Mouse (Mus musculus): ENCODE results near the gene Ndufa6. TPM values are rescaled to one million over a fixed set of nuclear protein-coding genes. Genes with fewer than 3 reads are reported as not detected.
"Not testable (repeated sequence)": the region's sequence is repeated elsewhere in the genome, so short reads cannot be mapped to it uniquely, and the experiment has no call there.

Gene Ndufa6
- polyA plus RNA-seq, 1 experiment from 2014 or later, result 277 TPM

DNA sequence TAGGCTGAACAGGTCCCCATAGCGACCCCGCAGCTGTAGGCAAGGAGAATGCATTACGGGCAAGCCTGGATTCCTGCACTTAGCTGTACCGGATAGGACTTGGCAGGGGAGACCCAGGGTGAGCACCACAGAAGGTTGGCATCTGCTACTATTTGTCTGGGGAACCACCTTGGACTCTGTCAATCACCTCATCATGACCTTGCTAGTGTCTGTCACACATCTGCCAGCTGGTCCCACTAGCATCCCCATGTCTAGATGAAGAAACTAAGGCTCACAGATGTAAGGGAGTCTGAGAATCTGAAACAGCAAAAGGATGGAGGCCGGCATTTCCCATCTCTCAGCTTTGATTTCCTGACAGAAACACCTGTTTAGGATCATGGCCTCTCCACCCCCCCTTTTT, 20.3 kb upstream of the Ndufa6 start:
- Histone ChIP-seq H3K4me1 (replicated peaks; ENCODE audit: control insufficient read depth, insufficient read depth, low read length) (no peaks in the 10 kb centered on the region), H3K4me3 (ENCODE audit: low read depth, low read length) (no peak overlapping the region), H3K36me3 (ENCODE audit: control insufficient read depth, insufficient read depth, low read length) (no peaks in the 10 kb centered on the region), H3K9ac (ENCODE audit: low read depth, low read length) (no peak overlapping the region), H3K27ac (ENCODE audit: low read depth, low read length) (no peak overlapping the region), H3K27me3 (ENCODE audit: control insufficient read depth, insufficient read depth, low read length) (no peaks in the 10 kb centered on the region), H3K4me2 (replicated peaks; ENCODE audit: low read depth, low read length) (no peak overlapping the region), H3K9me3 (ENCODE audit: control insufficient read depth, low read length) (no peaks in the 10 kb centered on the region)
- no peak for DNase-seq (ENCODE audit: low spot score)
- no peak for ATAC-seq (ENCODE audit: low FRiP score)
- WGBS, result 80% methylated on average over 5 of the region's 5 CpGs

DNA sequence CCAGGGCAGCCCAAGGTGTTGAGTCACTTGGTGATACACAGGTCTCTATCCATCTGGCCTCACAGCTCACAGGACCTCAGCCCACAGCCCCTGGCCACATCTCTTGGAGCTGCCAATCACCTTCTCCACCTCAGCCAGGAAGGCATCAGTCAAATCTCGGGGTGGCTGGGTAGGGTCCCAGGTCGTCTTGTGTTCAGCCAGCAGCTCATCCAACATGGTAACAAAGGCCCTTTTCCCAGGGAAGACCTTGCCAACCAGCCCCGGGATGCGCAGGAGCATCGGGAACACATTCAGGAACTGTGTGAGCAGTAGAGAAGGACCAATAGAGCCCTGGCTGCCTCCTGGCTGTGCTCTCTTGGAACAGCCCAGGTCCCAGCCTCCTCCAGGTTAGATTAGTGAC, 18.9 kb upstream of the Ndufa6 start:
- H3K27ac ChIP-seq (ENCODE audit: low read depth, low read length), result no peak overlapping the region
- H3K4me1 ChIP-seq (replicated peaks; ENCODE audit: control insufficient read depth, insufficient read depth, low read length), result no peaks in the 10 kb centered on the region
- 87% methylated on average over 5 of the region's 5 CpGs for WGBS
- H3K9ac ChIP-seq (ENCODE audit: low read depth, low read length), result no peak overlapping the region
- no peak for ATAC-seq (ENCODE audit: low FRiP score)
- no peaks in the 10 kb centered on the region for H3K9me3 ChIP-seq (ENCODE audit: control insufficient read depth, low read length)
- H3K36me3 ChIP-seq (ENCODE audit: control insufficient read depth, insufficient read depth, low read length), result no peaks in the 10 kb centered on the region
- H3K4me3 ChIP-seq (ENCODE audit: low read depth, low read length), result no peak overlapping the region
- no peaks in the 10 kb centered on the region for H3K27me3 ChIP-seq (ENCODE audit: control insufficient read depth, insufficient read depth, low read length)
- no peak for DNase-seq (ENCODE audit: low spot score)
- H3K4me2 ChIP-seq (replicated peaks; ENCODE audit: low read depth, low read length), result no peak overlapping the region

DNA sequence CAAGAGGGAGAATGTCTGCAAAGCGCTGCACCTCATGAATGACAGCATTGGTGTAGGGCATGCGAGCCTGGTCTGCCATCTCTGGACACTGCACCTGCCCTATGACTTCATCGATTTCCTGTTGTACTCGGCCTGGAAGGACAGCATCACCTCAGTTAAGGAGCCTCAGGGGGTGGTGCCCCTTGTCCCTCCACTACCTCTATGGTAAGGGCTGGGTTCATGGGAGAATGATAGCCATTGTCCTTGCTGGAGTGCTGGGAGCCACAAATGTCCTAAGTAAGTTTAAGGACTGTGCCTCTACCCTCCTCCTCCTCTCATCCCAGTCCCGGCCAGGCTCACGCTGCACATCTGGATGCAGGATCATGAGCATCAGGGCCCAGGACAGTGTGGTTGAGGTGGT, 18.3 kb upstream of the Ndufa6 start:
- no peak overlapping the region for H3K9ac ChIP-seq (ENCODE audit: low read depth, low read length)

DNA sequence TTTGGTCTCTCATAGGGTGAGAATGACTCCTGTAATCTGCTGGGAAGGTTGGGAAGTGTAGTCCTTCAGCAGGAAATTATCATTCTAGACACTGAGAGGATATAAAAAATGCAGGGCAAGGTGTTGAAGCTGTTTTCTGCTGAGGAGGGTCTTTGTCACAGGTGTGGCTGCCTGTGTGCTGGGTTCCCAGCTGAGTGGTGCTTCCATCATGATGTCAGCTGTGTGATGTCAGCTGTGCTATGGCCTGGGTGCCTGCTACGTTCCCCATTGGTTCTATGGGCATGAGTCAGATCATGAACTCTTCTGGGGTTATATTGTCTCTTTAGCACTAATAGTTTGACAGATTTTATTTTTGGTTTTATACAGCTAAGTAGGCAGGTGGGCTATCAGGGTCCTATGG, 14.7 kb upstream of the Ndufa6 start:
- Histone ChIP-seq H3K4me1 (replicated peaks; ENCODE audit: control insufficient read depth, insufficient read depth, low read length) (no peaks in the 10 kb centered on the region), H3K27ac (ENCODE audit: low read depth, low read length) (no peak overlapping the region), H3K9ac (ENCODE audit: low read depth, low read length) (no peak overlapping the region), H3K36me3 (ENCODE audit: control insufficient read depth, insufficient read depth, low read length) (no peaks in the 10 kb centered on the region), H3K4me2 (replicated peaks; ENCODE audit: low read depth, low read length) (no peak overlapping the region), H3K27me3 (ENCODE audit: control insufficient read depth, insufficient read depth, low read length) (no peaks in the 10 kb centered on the region), H3K9me3 (ENCODE audit: control insufficient read depth, low read length) (no peaks in the 10 kb centered on the region), H3K4me3 (ENCODE audit: low read depth, low read length) (no peak overlapping the region)
- WGBS, result 77% methylated on average over 1 of the region's 1 CpGs
- DNase-seq (ENCODE audit: low spot score), result no peak
- ATAC-seq (ENCODE audit: low FRiP score), result no peak

More for the DNA sequence above, 18.3 kb upstream of the Ndufa6 start:
- Histone ChIP-seq H3K27ac (ENCODE audit: low read depth, low read length) (no peak overlapping the region), H3K4me1 (replicated peaks; ENCODE audit: control insufficient read depth, insufficient read depth, low read length) (no peaks in the 10 kb centered on the region), H3K9me3 (ENCODE audit: control insufficient read depth, low read length) (no peaks in the 10 kb centered on the region), H3K4me2 (replicated peaks; ENCODE audit: low read depth, low read length) (no peak overlapping the region), H3K4me3 (ENCODE audit: low read depth, low read length) (no peak overlapping the region), H3K36me3 (ENCODE audit: control insufficient read depth, insufficient read depth, low read length) (no peaks in the 10 kb centered on the region), H3K27me3 (ENCODE audit: control insufficient read depth, insufficient read depth, low read length) (no peaks in the 10 kb centered on the region)
- DNase-seq (ENCODE audit: low spot score) (no peak), ATAC-seq (ENCODE audit: low FRiP score) (no peak)
- WGBS, result 84% methylated on average over 6 of the region's 6 CpGs

DNA sequence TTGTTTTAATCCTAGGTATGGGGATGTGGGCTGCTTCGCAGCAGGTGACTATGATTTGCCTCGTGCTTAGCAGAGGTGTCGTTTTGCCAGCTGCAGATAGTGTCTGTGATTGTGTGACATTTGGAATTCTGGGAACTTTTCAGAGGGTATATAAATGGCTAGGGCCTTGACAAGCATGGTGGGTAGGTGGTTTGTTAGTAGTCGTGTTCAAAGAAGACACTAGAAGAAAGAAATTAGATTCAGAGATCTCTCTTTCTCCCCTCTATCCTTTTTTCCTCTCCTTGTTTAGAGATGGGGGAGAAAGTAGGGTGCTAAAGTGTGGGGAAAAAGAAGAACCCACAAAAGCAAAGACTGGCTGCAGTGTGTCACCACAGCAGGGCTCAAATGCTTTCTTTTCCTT, 14.0 kb upstream of the Ndufa6 start:
- DNase-seq (ENCODE audit: low spot score), result no peak
- H3K27me3 ChIP-seq (ENCODE audit: control insufficient read depth, insufficient read depth, low read length), result no peaks in the 10 kb centered on the region
- WGBS, result 90% methylated on average over 4 of the region's 4 CpGs
- H3K4me2 ChIP-seq (replicated peaks; ENCODE audit: low read depth, low read length), result no peak overlapping the region
- H3K4me1 ChIP-seq (replicated peaks; ENCODE audit: control insufficient read depth, insufficient read depth, low read length), result no peaks in the 10 kb centered on the region
- no peaks in the 10 kb centered on the region for H3K9me3 ChIP-seq (ENCODE audit: control insufficient read depth, low read length)
- H3K4me3 ChIP-seq (ENCODE audit: low read depth, low read length), result no peak overlapping the region
- ATAC-seq (ENCODE audit: low FRiP score), result no peak
- H3K9ac ChIP-seq (ENCODE audit: low read depth, low read length), result no peak overlapping the region
- H3K36me3 ChIP-seq (ENCODE audit: control insufficient read depth, insufficient read depth, low read length), result no peaks in the 10 kb centered on the region
- no peak overlapping the region for H3K27ac ChIP-seq (ENCODE audit: low read depth, low read length)

DNA sequence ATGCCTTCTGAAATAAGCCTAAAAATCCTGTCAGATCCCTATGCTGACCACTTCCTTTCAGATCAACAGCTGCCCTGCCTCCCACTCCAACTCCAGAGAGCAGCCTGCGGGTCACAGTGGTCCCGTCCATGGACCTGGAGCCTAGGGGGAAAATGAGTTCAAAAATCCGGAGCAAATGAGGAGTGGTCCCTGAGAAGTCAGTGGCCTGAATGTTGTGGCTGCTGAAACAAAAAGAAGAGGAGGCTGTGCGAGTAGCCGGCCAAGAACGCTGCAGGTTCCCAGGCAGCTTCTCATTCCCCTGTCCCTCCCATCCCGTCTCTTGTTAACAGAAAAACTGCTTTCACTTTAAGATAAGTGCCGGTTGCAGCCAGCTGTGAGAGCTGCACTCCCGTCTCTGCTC, 10.4 kb upstream of the Ndufa6 start:
- H3K27ac ChIP-seq (ENCODE audit: low read depth, low read length); H3K27me3 ChIP-seq (ENCODE audit: control insufficient read depth, insufficient read depth, low read length); H3K4me2 ChIP-seq (replicated peaks; ENCODE audit: low read depth, low read length); DNase-seq (ENCODE audit: low spot score); H3K36me3 ChIP-seq (ENCODE audit: control insufficient read depth, insufficient read depth, low read length); H3K9ac ChIP-seq (ENCODE audit: low read depth, low read length); H3K4me3 ChIP-seq (ENCODE audit: low read depth, low read length); H3K4me1 ChIP-seq (replicated peaks; ENCODE audit: control insufficient read depth, insufficient read depth, low read length); ATAC-seq (ENCODE audit: low FRiP score); H3K9me3 ChIP-seq (ENCODE audit: control insufficient read depth, low read length): not testable (repeated sequence)
- 10% methylated on average over 6 of the region's 9 CpGs for WGBS

DNA sequence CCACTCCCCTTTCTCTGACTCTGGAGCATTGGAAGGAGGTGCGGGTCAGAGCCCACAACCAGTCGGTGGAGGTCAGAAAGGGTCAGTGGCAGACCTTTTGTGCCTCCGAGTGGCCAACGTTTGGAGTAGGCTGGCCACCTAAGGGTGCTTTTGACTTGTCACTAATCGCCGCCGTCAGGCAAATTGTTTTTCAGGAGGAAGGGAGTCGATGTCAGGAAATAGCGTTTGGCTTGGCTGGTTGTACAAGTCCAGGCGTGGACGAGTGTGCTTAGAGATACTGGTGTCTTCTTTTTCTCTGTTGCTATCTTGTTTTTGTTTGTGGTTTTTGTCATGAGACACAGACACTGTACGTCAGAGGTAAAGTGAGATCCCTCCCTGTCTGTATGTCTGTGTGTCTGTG, 9.7 kb upstream of the Ndufa6 start:
- H3K4me1 ChIP-seq (replicated peaks; ENCODE audit: control insufficient read depth, insufficient read depth, low read length); H3K9me3 ChIP-seq (ENCODE audit: control insufficient read depth, low read length); ATAC-seq (ENCODE audit: low FRiP score); DNase-seq (ENCODE audit: low spot score); H3K36me3 ChIP-seq (ENCODE audit: control insufficient read depth, insufficient read depth, low read length); H3K9ac ChIP-seq (ENCODE audit: low read depth, low read length); H3K4me3 ChIP-seq (ENCODE audit: low read depth, low read length); H3K27me3 ChIP-seq (ENCODE audit: control insufficient read depth, insufficient read depth, low read length); H3K4me2 ChIP-seq (replicated peaks; ENCODE audit: low read depth, low read length); H3K27ac ChIP-seq (ENCODE audit: low read depth, low read length): not testable (repeated sequence)
- WGBS, result 74% methylated on average over 7 of the region's 12 CpGs

DNA sequence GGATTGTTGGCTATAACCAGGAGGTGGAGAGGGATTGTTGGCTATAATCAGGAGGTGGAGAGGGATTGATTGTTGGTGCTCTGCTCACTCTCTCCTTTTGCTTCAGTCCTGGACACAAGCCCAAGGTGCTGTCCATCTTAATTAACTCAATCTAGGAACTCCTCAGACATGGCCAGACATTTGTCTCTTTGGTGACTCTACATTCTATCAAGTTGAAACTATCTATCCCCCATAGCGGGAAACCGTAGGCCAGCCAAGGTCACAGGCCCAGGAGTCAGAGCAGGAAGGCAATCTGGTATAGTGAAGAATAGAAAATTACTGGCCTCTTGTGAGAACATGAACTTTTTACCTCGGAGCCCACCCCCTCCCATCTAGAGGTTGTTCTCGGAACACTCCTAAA, 8.1 kb upstream of the Ndufa6 start:
- Histone ChIP-seq H3K4me1 (replicated peaks; ENCODE audit: control insufficient read depth, insufficient read depth, low read length) (no peaks in the 10 kb centered on the region), H3K9ac (ENCODE audit: low read depth, low read length) (no peak overlapping the region), H3K27me3 (ENCODE audit: control insufficient read depth, insufficient read depth, low read length) (no peaks in the 10 kb centered on the region), H3K9me3 (ENCODE audit: control insufficient read depth, low read length) (no peaks in the 10 kb centered on the region), H3K27ac (ENCODE audit: low read depth, low read length) (no peak overlapping the region), H3K36me3 (ENCODE audit: control insufficient read depth, insufficient read depth, low read length) (no peaks in the 10 kb centered on the region), H3K4me3 (ENCODE audit: low read depth, low read length) (no peak overlapping the region), H3K4me2 (replicated peaks; ENCODE audit: low read depth, low read length) (no peak overlapping the region)
- WGBS, result 90% methylated on average over 3 of the region's 4 CpGs
- ATAC-seq (ENCODE audit: low FRiP score) (no peak), DNase-seq (ENCODE audit: low spot score) (no peak)

DNA sequence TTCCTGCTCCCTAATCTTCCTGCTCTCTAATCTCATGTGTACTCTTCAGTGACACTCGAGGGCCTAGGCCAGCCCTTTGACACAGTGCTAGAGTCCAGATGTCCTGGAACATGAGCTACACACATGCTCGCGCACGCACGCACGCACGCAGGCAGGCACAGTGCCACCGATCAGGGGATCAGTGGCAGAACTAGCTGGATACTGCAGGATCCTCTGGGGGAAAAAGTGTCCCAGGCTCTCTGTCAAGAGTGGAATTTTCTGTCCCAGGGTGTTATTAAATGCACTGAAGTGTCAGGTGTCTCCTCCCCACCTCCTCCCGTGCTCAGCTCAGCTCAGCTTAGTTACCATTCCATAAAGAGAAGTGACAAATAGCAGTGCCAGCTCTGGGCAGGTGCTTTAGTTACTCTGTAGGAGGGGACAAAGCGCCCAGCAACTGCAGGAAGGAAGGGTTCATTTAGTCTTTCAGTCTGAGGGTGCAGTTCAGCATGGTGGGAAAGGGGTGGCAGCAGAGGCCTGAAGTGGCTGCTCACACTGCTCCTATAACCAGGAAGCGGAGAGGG, 7.4 kb upstream of the Ndufa6 start:
- 84% methylated on average over 11 of the region's 11 CpGs for WGBS
- no peak overlapping the region for H3K4me3 ChIP-seq (ENCODE audit: low read depth, low read length)
- no peak overlapping the region for H3K4me2 ChIP-seq (replicated peaks; ENCODE audit: low read depth, low read length)
- H3K4me1 ChIP-seq (replicated peaks; ENCODE audit: control insufficient read depth, insufficient read depth, low read length), result no peaks in the 10 kb centered on the region
- ATAC-seq (ENCODE audit: low FRiP score) (no peak), DNase-seq (ENCODE audit: low spot score) (no peak)
- H3K27ac ChIP-seq (ENCODE audit: low read depth, low read length), result no peak overlapping the region
- no peaks in the 10 kb centered on the region for H3K27me3 ChIP-seq (ENCODE audit: control insufficient read depth, insufficient read depth, low read length)
- no peaks in the 10 kb centered on the region for H3K36me3 ChIP-seq (ENCODE audit: control insufficient read depth, insufficient read depth, low read length)
- no peak overlapping the region for H3K9ac ChIP-seq (ENCODE audit: low read depth, low read length)
- H3K9me3 ChIP-seq (ENCODE audit: control insufficient read depth, low read length), result no peaks in the 10 kb centered on the region

Data from hindbrain, embryonic 11.5 days (tissue).